Comparison of ENCODE assay signal across 23 mouse cellular contexts in genomic region chr12:102713153-102713865, GRCm38 (mm10). TPM values are rescaled to one million over a fixed set of nuclear protein-coding genes. Genes with fewer than 3 reads are reported as not detected.
DNase-seq lines count a peak whose midpoint lies in the region; ATAC-seq and TF ChIP-seq lines count a peak whose summit lies in the region.
"Had no signal": no experiment of that assay in that cellular context is flagged by ENCODE, and none has a peak within 500 bp of the region (broad histone marks: within the 10 kb centered on the region; RNA-seq: fewer than 3 reads in every experiment).

No protein-coding gene starts in this region.

- no peak for TF ChIP-seq EP300 in ES-Bruce4 (IDR thresholded peaks at IDR 0.05; ENCODE audit: insufficient read depth, low read depth, low read length)

- no peak for TF ChIP-seq POLR2A in ES-Bruce4 (IDR thresholded peaks at IDR 0.05; ENCODE audit: insufficient read depth, low read length)
- TF ChIP-seq POLR2A in bone marrow, adult 2 months (IDR thresholded peaks at IDR 0.05; ENCODE audit: borderline replicate concordance, control insufficient read depth, low read depth, low read length), result no peak

- H3K4me1 ChIP-seq in hindbrain, embryonic 10.5 days (replicated peaks), result peaks cover 14% of the 10 kb centered on the region
- H3K4me1 ChIP-seq in hindbrain, embryonic 12.5 days, result no peaks in the 10 kb centered on the region
- H3K4me1 ChIP-seq in ES-Bruce4 (ENCODE audit: control insufficient read depth, insufficient read depth, low read length), result peaks cover 18% of the 10 kb centered on the region
- H3K4me1 ChIP-seq in bone marrow, adult 2 months (ENCODE audit: control insufficient read depth, insufficient read depth, low read length), result peaks cover 3% of the 10 kb centered on the region; the same call in 1 of the 2 replicates
- peaks cover 16% of the 10 kb centered on the region; the same call in 1 of the 2 replicates for H3K4me1 ChIP-seq in megakaryocyte, embryonic 14.5 days
- H3K4me1 ChIP-seq: hindbrain, embryonic 13.5 days had no signal

- no peak overlapping the region for H3K9ac ChIP-seq in hindbrain, embryonic 12.5 days
- peak overlapping the region; percentile 24 for H3K9ac ChIP-seq in ES-Bruce4 (ENCODE audit: low read depth, poor library complexity, severe bottlenecking)
- H3K9ac ChIP-seq: forebrain, postnatal 0 days; hindbrain, embryonic 13.5 days; intestine, embryonic 15.5 days; liver, embryonic 14.5 days had no signal

- H3K27me3 ChIP-seq in hindbrain, embryonic 10.5 days (ENCODE audit: insufficient read depth, poor library complexity, severe bottlenecking), result no peaks in the 10 kb centered on the region
- H3K27me3 ChIP-seq in hindbrain, embryonic 12.5 days, result no peaks in the 10 kb centered on the region
- no peaks in the 10 kb centered on the region for H3K27me3 ChIP-seq in ES-Bruce4 (ENCODE audit: control insufficient read depth, insufficient read depth, low read length, poor library complexity, severe bottlenecking)
- H3K27me3 ChIP-seq in megakaryocyte, embryonic 14.5 days (replicated peaks), result no peaks in the 10 kb centered on the region
- H3K27me3 ChIP-seq: hindbrain, embryonic 13.5 days; intestine, embryonic 15.5 days had no signal

- H3K36me3 ChIP-seq in hindbrain, embryonic 10.5 days, result no peaks in the 10 kb centered on the region
- H3K36me3 ChIP-seq in hindbrain, embryonic 12.5 days, result no peaks in the 10 kb centered on the region
- H3K36me3 ChIP-seq in ES-Bruce4 (ENCODE audit: control insufficient read depth, insufficient read depth, low read length, poor library complexity, severe bottlenecking), result no peaks in the 10 kb centered on the region
- H3K36me3 ChIP-seq in megakaryocyte, embryonic 14.5 days (replicated peaks; ENCODE audit: low read length), result no peaks in the 10 kb centered on the region
- H3K36me3 ChIP-seq: hindbrain, embryonic 13.5 days; intestine, embryonic 15.5 days had no signal

- WGBS in hindbrain, embryonic 10.5 days, result 79% methylated on average over 20 of the region's 20 CpGs
- 77% methylated on average over 20 of the region's 20 CpGs for WGBS in hindbrain, embryonic 12.5 days
- 22% methylated on average over 20 of the region's 20 CpGs for WGBS in bone marrow, adult 2 months

- H3K4me2 ChIP-seq in hindbrain, embryonic 12.5 days (replicated peaks), result no peak overlapping the region
- H3K4me2 ChIP-seq: heart, embryonic 11.5 days; hindbrain, embryonic 13.5 days; intestine, embryonic 15.5 days had no signal

- DNase-seq in hindbrain, embryonic 10.5 days (ENCODE audit: low spot score), result peak; percentile 2
- DNase-seq in cerebellum, postnatal 10 days, result no peak
- DNase-seq: cerebellum, adult 11-12 months; embryo, embryonic 11 days; forebrain, postnatal 0 days; gastrocnemius, postnatal 10 days; kidney, postnatal 14 days; lung, postnatal 36 days; right cerebral cortex, postnatal 25 days; thymus, adult 2 months had no signal

- ATAC-seq in hindbrain, embryonic 12.5 days (ENCODE audit: low FRiP score), result no peak
- ATAC-seq in erythroid progenitor cell, adult 5-6 weeks (replicated peaks; ENCODE audit: low FRiP score, poor library complexity, severe bottlenecking), result no peak
- ATAC-seq: forebrain, postnatal 0 days; intestine, embryonic 15.5 days; midbrain, embryonic 16.5 days had no signal

- H3K9me3 ChIP-seq in hindbrain, embryonic 10.5 days, result no peaks in the 10 kb centered on the region
- H3K9me3 ChIP-seq in hindbrain, embryonic 12.5 days (replicated peaks), result no peaks in the 10 kb centered on the region
- no peaks in the 10 kb centered on the region for H3K9me3 ChIP-seq in ES-Bruce4 (replicated peaks; ENCODE audit: control insufficient read depth, insufficient read depth, low read length, poor library complexity, severe bottlenecking)
- H3K9me3 ChIP-seq in megakaryocyte, embryonic 14.5 days, result no peaks in the 10 kb centered on the region
- H3K9me3 ChIP-seq: hindbrain, embryonic 13.5 days; intestine, embryonic 15.5 days had no signal

- no peak overlapping the region for H3K27ac ChIP-seq in hindbrain, embryonic 10.5 days
- no peak overlapping the region for H3K27ac ChIP-seq in hindbrain, embryonic 12.5 days
- H3K27ac ChIP-seq in ES-Bruce4 (ENCODE audit: insufficient read depth, low read length), result peak overlapping the region; percentile 85
- peak overlapping the region; percentile 90 for H3K27ac ChIP-seq in bone marrow, adult 2 months (ENCODE audit: control insufficient read depth, insufficient read depth, low read depth, low read length, poor library complexity)
- H3K27ac ChIP-seq: hindbrain, embryonic 13.5 days; intestine, embryonic 15.5 days; liver, embryonic 14.5 days had no signal

- H3K4me3 ChIP-seq in hindbrain, embryonic 10.5 days, result no peak overlapping the region
- no peak overlapping the region for H3K4me3 ChIP-seq in hindbrain, embryonic 12.5 days
- peak overlapping the region; percentile 10 for H3K4me3 ChIP-seq in ES-Bruce4 (ENCODE audit: low read depth, low read length)
- peak overlapping the region; percentile 45 for H3K4me3 ChIP-seq in bone marrow, adult 2 months (replicated peaks; ENCODE audit: control insufficient read depth, low read depth, low read length)
- H3K4me3 ChIP-seq in megakaryocyte, embryonic 14.5 days (replicated peaks), result peak overlapping the region; percentile 28
- H3K4me3 ChIP-seq: hindbrain, embryonic 13.5 days; intestine, embryonic 15.5 days had no signal

- no peak for TF ChIP-seq CTCF in ES-Bruce4 (IDR thresholded peaks at IDR 0.05; ENCODE audit: low read depth, low read length)
- TF ChIP-seq CTCF in bone marrow, adult 2 months (IDR thresholded peaks at IDR 0.05; ENCODE audit: control insufficient read depth, insufficient read depth, low read length), result no peak

RNA-seq across cellular contexts. Expression of gene Itpk1, which starts 8.6 kb away (rescaled TPM):
- polyA plus RNA-seq in hindbrain, embryonic 10.5 days (2016; fragmentation: Nextera tagmentation; extraction: Ambion mirVana), result 20.5 and 29.2 TPM in 2 replicates
- polyA plus RNA-seq in hindbrain, embryonic 12.5 days (2016; fragmentation: Nextera tagmentation; extraction: Ambion mirVana), result 16.6 and 17.1 TPM in 2 replicates
- 40.4 and 44.0 TPM in 2 replicates for polyA plus RNA-seq in ES-Bruce4 (2011; ENCODE audit: insufficient read depth, insufficient read length, low read depth, missing spikeins)
- 9.9 and 15.8 TPM in 2 replicates for polyA plus RNA-seq in bone marrow, adult 2 months (2011; ENCODE audit: insufficient read depth, insufficient read length, low replicate concordance, missing spikeins)
- polyA plus RNA-seq in megakaryocyte, embryonic 14.5 days (2012; ENCODE audit: insufficient read depth, low replicate concordance), result 15.7 and 19.2 TPM in 2 replicates
- 2.5 TPM in 1 of 2 replicates, not detected in the other for total RNA-seq in erythroid progenitor cell, adult 5-6 weeks (2015; ENCODE audit: low replicate concordance)
- total RNA-seq in erythroid progenitor cell, adult 5-6 weeks (2017; ENCODE audit: low replicate concordance), result 0.64 and 0.98 TPM in 2 replicates

RNA-seq across cellular contexts. Expression of gene Moap1, which starts 30.2 kb away (rescaled TPM):
- 34.4 and 37.9 TPM in 2 replicates for polyA plus RNA-seq in hindbrain, embryonic 10.5 days (2016; fragmentation: Nextera tagmentation; extraction: Ambion mirVana)
- 35.1 and 38.2 TPM in 2 replicates for polyA plus RNA-seq in hindbrain, embryonic 12.5 days (2016; fragmentation: Nextera tagmentation; extraction: Ambion mirVana)
- 6.7 and 7.5 TPM in 2 replicates for polyA plus RNA-seq in ES-Bruce4 (2011; ENCODE audit: insufficient read depth, insufficient read length, low read depth, missing spikeins)
- not detected in 2 replicates for polyA plus RNA-seq in bone marrow, adult 2 months (2011; ENCODE audit: insufficient read depth, insufficient read length, low replicate concordance, missing spikeins)
- polyA plus RNA-seq in megakaryocyte, embryonic 14.5 days (2012; ENCODE audit: insufficient read depth, low replicate concordance), result 3.3 TPM in 1 of 2 replicates, not detected in the other
- total RNA-seq in erythroid progenitor cell, adult 5-6 weeks (2015; ENCODE audit: low replicate concordance), result 10.1 and 10.5 TPM in 2 replicates
- 8.2 TPM in 1 of 2 replicates, not detected in the other for total RNA-seq in erythroid progenitor cell, adult 5-6 weeks (2017; ENCODE audit: low replicate concordance)

RNA-seq across cellular contexts. Expression of gene Tmem251, which starts 30.3 kb away (rescaled TPM):
- polyA plus RNA-seq in hindbrain, embryonic 10.5 days (2016; fragmentation: Nextera tagmentation; extraction: Ambion mirVana), result 11.1 and 11.5 TPM in 2 replicates
- polyA plus RNA-seq in hindbrain, embryonic 12.5 days (2016; fragmentation: Nextera tagmentation; extraction: Ambion mirVana), result 10.8 and 11.7 TPM in 2 replicates
- 6.3 TPM in 2 replicates for polyA plus RNA-seq in ES-Bruce4 (2011; ENCODE audit: insufficient read depth, insufficient read length, low read depth, missing spikeins)
- 3.5 and 7.1 TPM in 2 replicates for polyA plus RNA-seq in bone marrow, adult 2 months (2011; ENCODE audit: insufficient read depth, insufficient read length, low replicate concordance, missing spikeins)
- polyA plus RNA-seq in megakaryocyte, embryonic 14.5 days (2012; ENCODE audit: insufficient read depth, low replicate concordance), result 1.2 and 2.4 TPM in 2 replicates
- 2.9 and 3.4 TPM in 2 replicates for total RNA-seq in erythroid progenitor cell, adult 5-6 weeks (2015; ENCODE audit: low replicate concordance)
- 2.2 TPM in 1 of 2 replicates, not detected in the other for total RNA-seq in erythroid progenitor cell, adult 5-6 weeks (2017; ENCODE audit: low replicate concordance)

RNA-seq across cellular contexts. Expression of gene Gm28051, which starts 44.3 kb away (rescaled TPM):
- polyA plus RNA-seq in hindbrain, embryonic 10.5 days (2016; fragmentation: Nextera tagmentation; extraction: Ambion mirVana), result not detected in 2 replicates
- not detected in 2 replicates for polyA plus RNA-seq in hindbrain, embryonic 12.5 days (2016; fragmentation: Nextera tagmentation; extraction: Ambion mirVana)
- polyA plus RNA-seq in ES-Bruce4 (2011; ENCODE audit: insufficient read depth, insufficient read length, low read depth, missing spikeins), result not detected in 2 replicates
- polyA plus RNA-seq in bone marrow, adult 2 months (2011; ENCODE audit: insufficient read depth, insufficient read length, low replicate concordance, missing spikeins), result not detected in 2 replicates
- polyA plus RNA-seq in megakaryocyte, embryonic 14.5 days (2012; ENCODE audit: insufficient read depth, low replicate concordance), result not detected in 2 replicates
- not detected in 2 replicates for total RNA-seq in erythroid progenitor cell, adult 5-6 weeks (2015; ENCODE audit: low replicate concordance)
- total RNA-seq in erythroid progenitor cell, adult 5-6 weeks (2017; ENCODE audit: low replicate concordance), result not detected in 2 replicates
- total RNA-seq: forebrain, postnatal 0 days; gastrocnemius, postnatal 10 days; left cerebral cortex, adult 8-10 months had no signal
- polyA plus RNA-seq: forebrain, postnatal 0 days; heart, embryonic 11.5 days; hindbrain, embryonic 13.5 days; intestine, embryonic 15.5 days; liver, embryonic 14.5 days; midbrain, embryonic 16.5 days; neural tube, embryonic 11.5 days; stomach, embryonic 14.5 days; thymus, adult 2 months had no signal

RNA-seq across cellular contexts. Expression of gene Gon7, which starts 44.3 kb away (rescaled TPM):
- polyA plus RNA-seq in hindbrain, embryonic 10.5 days (2016; fragmentation: Nextera tagmentation; extraction: Ambion mirVana), result 44.7 and 49.0 TPM in 2 replicates
- polyA plus RNA-seq in hindbrain, embryonic 12.5 days (2016; fragmentation: Nextera tagmentation; extraction: Ambion mirVana), result 40.1 and 44.5 TPM in 2 replicates
- 23.6 and 26.6 TPM in 2 replicates for polyA plus RNA-seq in ES-Bruce4 (2011; ENCODE audit: insufficient read depth, insufficient read length, low read depth, missing spikeins)
- polyA plus RNA-seq in bone marrow, adult 2 months (2011; ENCODE audit: insufficient read depth, insufficient read length, low replicate concordance, missing spikeins), result 7.2 and 11.1 TPM in 2 replicates
- polyA plus RNA-seq in megakaryocyte, embryonic 14.5 days (2012; ENCODE audit: insufficient read depth, low replicate concordance), result 10.4 TPM in 1 of 2 replicates, not detected in the other
- 10.5 and 17.2 TPM in 2 replicates for total RNA-seq in erythroid progenitor cell, adult 5-6 weeks (2015; ENCODE audit: low replicate concordance)
- total RNA-seq in erythroid progenitor cell, adult 5-6 weeks (2017; ENCODE audit: low replicate concordance), result 7.3 and 15.9 TPM in 2 replicates

Comparison
In these comparisons a context has a peak if more than half of its experiments do, and no peak if none do; other contexts are left out.
1. H3K27ac ChIP-seq: peak in ES-Bruce4 (single experiment) and bone marrow, adult 2 months (single experiment); none in hindbrain, embryonic 10.5 days (single experiment) and hindbrain, embryonic 12.5 days (single experiment).
2. H3K4me3 ChIP-seq: peak in ES-Bruce4 (single experiment), bone marrow, adult 2 months (single experiment) and megakaryocyte, embryonic 14.5 days (single experiment); none in hindbrain, embryonic 10.5 days (single experiment) and hindbrain, embryonic 12.5 days (single experiment).